Mouse (Mus musculus) intestine, postnatal 0 days (tissue): ENCODE results near the gene Rflnb. TPM values are rescaled to one million over a fixed set of nuclear protein-coding genes. Genes with fewer than 3 reads are reported as not detected.
"Not testable (repeated sequence)": the region's sequence is repeated elsewhere in the genome, so short reads cannot be mapped to it uniquely, and the experiment has no call there.

Experiments
- ATAC-seq: fragments of 200-750 bp; cut with Nextera tagmentation; 2 replicates; pipeline ENCODE4 v1.8.0; 2017; ENCODE audit warnings: mild to moderate bottlenecking, moderate TSS enrichment, moderate library complexity
- H3K27ac ChIP-seq: fragments of 300-500 bp; sonication (generic); 2 replicates; pipeline ENCODE4 v1.5.1; 2014; ENCODE audit warnings: mild to moderate bottlenecking, low read depth, low read length, moderate library complexity
- H3K27me3 ChIP-seq: fragments of 300-500 bp; sonication (generic); replicated peaks from 2 replicates; pipeline ENCODE4 v1.6.1; 2014; ENCODE audit warnings: low read length, mixed read lengths; ENCODE audit not compliant: control insufficient read depth, insufficient read depth
- H3K36me3 ChIP-seq: fragments of 300-500 bp; sonication (generic); 2 replicates; pipeline ENCODE4 v1.6.1; 2014; ENCODE audit warnings: mild to moderate bottlenecking, moderate library complexity; ENCODE audit not compliant: control insufficient read depth, insufficient read depth
- H3K4me1 ChIP-seq: fragments of 300-500 bp; sonication (generic); replicated peaks from 2 replicates; pipeline ENCODE4 v1.6.1; 2014; ENCODE audit warnings: antibody characterized with exemption, low read length, mixed read lengths; ENCODE audit not compliant: control insufficient read depth, insufficient read depth
- H3K4me2 ChIP-seq: fragments of 300-500 bp; sonication (generic); replicated peaks from 2 replicates; pipeline ENCODE4 v1.6.1; 2014; ENCODE audit warnings: low read depth, mild to moderate bottlenecking, moderate library complexity
- H3K4me3 ChIP-seq: fragments of 300-500 bp; sonication (generic); 2 replicates; pipeline ENCODE4 v1.5.1; 2014; ENCODE audit warnings: low read depth, low read length
- H3K9ac ChIP-seq: fragments of 300-500 bp; sonication (generic); 2 replicates; pipeline ENCODE4 v1.6.1; 2014; ENCODE audit warnings: mild to moderate bottlenecking, low read depth, low read length
- H3K9me3 ChIP-seq: fragments of 300-500 bp; sonication (generic); 2 replicates; pipeline ENCODE4 v1.6.1; 2016; ENCODE audit warnings: mixed run types; ENCODE audit not compliant: control insufficient read depth
- CTCF ChIP-seq: sonication (generic); IDR thresholded peaks from 2 replicates; pipeline ENCODE4 v1.5.1; 2016; ENCODE audit warnings: low read depth, mild to moderate bottlenecking, control low read depth, antibody characterized with exemption, moderate library complexity
- WGBS: fragments of 180-500 bp; shearing (Covaris S2); extraction: QIAGEN DNeasy Blood & Tissue Kit; methylation state at CpG from one replicate; pipeline ENCODE4 v1.1.7; 2014; 5-methylcytosine and 5-hydroxymethylcytosine counted together
- polyA plus RNA-seq: library from polyadenylated mRNA; unstranded; fragments of >200 nt; fragmentation: Nextera tagmentation; extraction: Ambion mirVana; gene quantifications from 2 replicates; pipeline ENCODE4 v1.2.1, GENCODE M21; 2015

The Rflnb gene
- polyA plus RNA-seq, 1 experiment from 2014 or later: 24.2 TPM

GRCm38 (mm10) chr11:76015251-76015650 is 12.3 kb downstream of the Rflnb start:
- 70% methylated on average over 6 of the region's 6 CpGs for WGBS
- ATAC-seq: no peak
- Histone ChIP-seq H3K4me3 (no peak overlapping the region), H3K27ac (peak overlapping the region; percentile 15; the same call in 1 of the 2 replicates), H3K27me3 (no peaks in the 10 kb centered on the region), H3K4me1 (0 out of 2 replicates have a peak, but pooled peaks cover 3% of the 10 kb centered on the region), H3K9me3 (no peaks in the 10 kb centered on the region), H3K9ac (no peak overlapping the region), H3K4me2 (no peak overlapping the region), H3K36me3 (no peaks in the 10 kb centered on the region)
- TF ChIP-seq CTCF: no peak

GRCm38 (mm10) chr11:76010838-76011624 is 16.6 kb downstream of the Rflnb start:
- Histone ChIP-seq H3K4me3 (no peak overlapping the region), H3K36me3 (no peaks in the 10 kb centered on the region), H3K4me1 (peaks cover 3% of the 10 kb centered on the region; the same call in 1 of the 2 replicates), H3K9me3 (no peaks in the 10 kb centered on the region), H3K4me2 (no peak overlapping the region; the same call in 1 of the 2 replicates), H3K27ac (peak overlapping the region; percentile 60), H3K9ac (no peak overlapping the region), H3K27me3 (no peaks in the 10 kb centered on the region)
- ATAC-seq: peak; percentile 69
- WGBS: 30% methylated on average over 9 of the region's 9 CpGs
- TF ChIP-seq CTCF: no peak

GRCm38 (mm10) chr11:76009101-76009500 is 18.5 kb downstream of the Rflnb start:
- H3K4me2 ChIP-seq: no peak overlapping the region
- H3K4me3 ChIP-seq: no peak overlapping the region
- ATAC-seq: no peak
- no peaks in the 10 kb centered on the region for H3K27me3 ChIP-seq
- no peaks in the 10 kb centered on the region for H3K36me3 ChIP-seq
- 62% methylated on average over 6 of the region's 6 CpGs for WGBS
- H3K4me1 ChIP-seq: no peaks in the 10 kb centered on the region; the same call in 1 of the 2 replicates
- H3K9me3 ChIP-seq: no peaks in the 10 kb centered on the region
- 0 out of 2 replicates have a peak, but pooled peaks have one; percentile 11 for TF ChIP-seq CTCF
- no peak overlapping the region for H3K9ac ChIP-seq
- H3K27ac ChIP-seq: no peak overlapping the region

GRCm38 (mm10) chr11:76008162-76008561 is 19.4 kb downstream of the Rflnb start:
- no peaks in the 10 kb centered on the region; the same call in 1 of the 2 replicates for H3K4me1 ChIP-seq
- H3K9ac ChIP-seq: no peak overlapping the region
- no peak for ATAC-seq
- H3K27me3 ChIP-seq: no peaks in the 10 kb centered on the region
- no peak overlapping the region for H3K27ac ChIP-seq
- no peaks in the 10 kb centered on the region for H3K9me3 ChIP-seq
- WGBS: 71% methylated on average over 2 of the region's 2 CpGs
- H3K4me3 ChIP-seq: no peak overlapping the region
- H3K36me3 ChIP-seq: no peaks in the 10 kb centered on the region
- TF ChIP-seq CTCF: no peak
- H3K4me2 ChIP-seq: no peak overlapping the region

GRCm38 (mm10) chr11:76004276-76004675 is 23.3 kb downstream of the Rflnb start:
- not testable (repeated sequence) for ATAC-seq, H3K9ac ChIP-seq, H3K4me2 ChIP-seq, H3K36me3 ChIP-seq, H3K9me3 ChIP-seq, H3K27ac ChIP-seq, H3K4me3 ChIP-seq, H3K4me1 ChIP-seq, H3K27me3 ChIP-seq
- 91% methylated on average over 7 of the region's 7 CpGs for WGBS

- Histone ChIP-seq H3K9me3 (no peaks in the 10 kb centered on the region), H3K27me3 (no peaks in the 10 kb centered on the region), H3K4me1 (no peaks in the 10 kb centered on the region; the same call in 1 of the 2 replicates), H3K27ac (no peak overlapping the region), H3K36me3 (no peaks in the 10 kb centered on the region), H3K9ac (no peak overlapping the region), H3K4me3 (no peak overlapping the region), H3K4me2 (no peak overlapping the region)
- 40% methylated on average over 3 of the region's 3 CpGs for WGBS
- ATAC-seq: no peak
- TF ChIP-seq CTCF: peak; percentile 68
These were observed 26.2 kb downstream of the Rflnb start for GRCm38 (mm10) chr11:76001237-76001878.
